Mouse (Mus musculus) erythroblast, embryonic 14.5 days (primary cell): ENCODE data around the gene Avil. TPM values are rescaled to one million over a fixed set of nuclear protein-coding genes. Genes with fewer than 3 reads are reported as not detected.

ENCODE experiments used
- H3K27me3 ChIP-seq: 2 replicates; pipeline ENCODE4 v1.6.1; 2012; ENCODE audit warnings: inconsistent platforms; ENCODE audit not compliant: control insufficient read depth
- H3K36me3 ChIP-seq: 2 replicates; pipeline ENCODE4 v1.6.1; 2012; ENCODE audit warnings: mild to moderate bottlenecking, inconsistent platforms; ENCODE audit not compliant: control insufficient read depth
- H3K4me1 ChIP-seq: 2 replicates; pipeline ENCODE4 v1.6.1; 2012; ENCODE audit warnings: inconsistent platforms; ENCODE audit not compliant: control insufficient read depth
- H3K4me3 ChIP-seq: replicated peaks from 2 replicates; pipeline ENCODE3; 2012; ENCODE audit warnings: moderate library complexity, mild to moderate bottlenecking, inconsistent platforms
- H3K9me3 ChIP-seq: 2 replicates; pipeline ENCODE4 v1.6.1; 2012; ENCODE audit warnings: low read length, inconsistent platforms, mixed read lengths; ENCODE audit not compliant: control insufficient read depth
- GATA1 ChIP-seq: IDR thresholded peaks from 2 replicates; pipeline ENCODE4 v1.6.1; 2012; ENCODE audit warnings: low read length, inconsistent platforms, mixed read lengths
- TAL1 ChIP-seq: IDR thresholded peaks from 3 replicates; pipeline ENCODE4 v1.6.1; 2012; ENCODE audit warnings: low read length, inconsistent platforms, mixed read lengths
- polyA plus RNA-seq: library from polyadenylated mRNA; stranded (reverse); fragments of >175 nt; gene quantifications from 2 replicates; pipeline ENCODE4 v1.2.3, GENCODE M21; 2012

Gene Avil
- 0.01 TPM in 1 of 2 replicates, not detected in the other for polyA plus RNA-seq

- TF ChIP-seq TAL1: no peak
- TF ChIP-seq GATA1: no peak
- Histone ChIP-seq H3K4me3 (no peak within 1 kb of the TSS), H3K9me3 (no peaks in the 10 kb centered on the region), H3K36me3 (peaks cover 34% of the 10 kb centered on the region), H3K4me1 (peaks cover 3% of the 10 kb centered on the region; the same call in 1 of the 2 replicates), H3K27me3 (no peaks in the 10 kb centered on the region)
Measured at GRCm38 (mm10) chr10:127000529-127000928, at the start of gene Avil. TSS of gene Avil (plus strand) at chr10:127000709.

GRCm38 (mm10) chr10:126952375-126952774 is 48.1 kb upstream of the Avil start:
- TF ChIP-seq TAL1 (no peak), GATA1 (no peak)
- Histone ChIP-seq H3K36me3 (no peaks in the 10 kb centered on the region), H3K4me1 (peaks cover 22% of the 10 kb centered on the region), H3K4me3 (no peak overlapping the region), H3K9me3 (peaks cover 2% of the 10 kb centered on the region; the same call in 1 of the 2 replicates), H3K27me3 (peaks cover 5% of the 10 kb centered on the region)

GRCm38 (mm10) chr10:126953029-126953471 is 47.5 kb upstream of the Avil start:
- peaks cover 2% of the 10 kb centered on the region; the same call in 1 of the 2 replicates for H3K9me3 ChIP-seq
- no peak for TF ChIP-seq GATA1
- no peak for TF ChIP-seq TAL1
- H3K4me1 ChIP-seq: peaks cover 28% of the 10 kb centered on the region
- peaks cover 8% of the 10 kb centered on the region for H3K27me3 ChIP-seq
- no peak overlapping the region for H3K4me3 ChIP-seq
- H3K36me3 ChIP-seq: no peaks in the 10 kb centered on the region

GRCm38 (mm10) chr10:126956692-126957358 is 43.7 kb upstream of the Avil start:
- peaks cover 2% of the 10 kb centered on the region; the same call in 1 of the 2 replicates for H3K9me3 ChIP-seq
- H3K4me1 ChIP-seq: peaks cover 8% of the 10 kb centered on the region
- H3K4me3 ChIP-seq: no peak overlapping the region
- peaks cover 19% of the 10 kb centered on the region for H3K27me3 ChIP-seq
- TF ChIP-seq TAL1 (no peak), GATA1 (no peak)
- H3K36me3 ChIP-seq: no peaks in the 10 kb centered on the region

GRCm38 (mm10) chr10:126957359-126958107 is 43.0 kb upstream of the Avil start:
- H3K4me3 ChIP-seq: no peak overlapping the region
- TF ChIP-seq GATA1 (no peak), TAL1 (no peak)
- H3K9me3 ChIP-seq: no peaks in the 10 kb centered on the region
- H3K4me1 ChIP-seq: peaks cover 8% of the 10 kb centered on the region
- peaks cover 21% of the 10 kb centered on the region for H3K27me3 ChIP-seq
- no peaks in the 10 kb centered on the region for H3K36me3 ChIP-seq

- peaks cover 8% of the 10 kb centered on the region for H3K4me1 ChIP-seq
- H3K9me3 ChIP-seq: no peaks in the 10 kb centered on the region
- no peaks in the 10 kb centered on the region for H3K36me3 ChIP-seq
- TF ChIP-seq GATA1 (no peak), TAL1 (no peak)
- H3K4me3 ChIP-seq: no peak overlapping the region
- H3K27me3 ChIP-seq: peaks cover 21% of the 10 kb centered on the region
Measured at GRCm38 (mm10) chr10:126960496-126960895, 40.0 kb upstream of the Avil start.

- Histone ChIP-seq H3K4me3 (no peak overlapping the region), H3K4me1 (peaks cover 8% of the 10 kb centered on the region), H3K36me3 (no peaks in the 10 kb centered on the region), H3K9me3 (no peaks in the 10 kb centered on the region), H3K27me3 (peaks cover 19% of the 10 kb centered on the region)
- TF ChIP-seq GATA1 (no peak), TAL1 (no peak)
Measured at GRCm38 (mm10) chr10:126961757-126962156, 38.8 kb upstream of the Avil start.

GRCm38 (mm10) chr10:126962271-126962965 is 38.1 kb upstream of the Avil start:
- H3K9me3 ChIP-seq: 0 out of 2 replicates have a peak, but pooled peaks cover 2% of the 10 kb centered on the region
- TF ChIP-seq TAL1 (no peak), GATA1 (no peak)
- peaks cover 6% of the 10 kb centered on the region for H3K4me1 ChIP-seq
- no peaks in the 10 kb centered on the region for H3K36me3 ChIP-seq
- no peak overlapping the region for H3K4me3 ChIP-seq
- peaks cover 16% of the 10 kb centered on the region for H3K27me3 ChIP-seq

GRCm38 (mm10) chr10:126962966-126963330 is 37.6 kb upstream of the Avil start:
- TF ChIP-seq TAL1 (no peak), GATA1 (no peak)
- no peaks in the 10 kb centered on the region for H3K36me3 ChIP-seq
- H3K27me3 ChIP-seq: peaks cover 13% of the 10 kb centered on the region
- 0 out of 2 replicates have a peak, but pooled peaks cover 2% of the 10 kb centered on the region for H3K9me3 ChIP-seq
- H3K4me1 ChIP-seq: peaks cover under 1% of the 10 kb centered on the region
- H3K4me3 ChIP-seq: no peak overlapping the region
